Mouse (Mus musculus) activated CD4-positive, CD25-positive, alpha-beta regulatory T cell, adult 4 months (primary cell): ENCODE measurements around the gene Tnfsf18. TPM values are rescaled to one million over a fixed set of nuclear protein-coding genes. Genes with fewer than 3 reads are reported as not detected.

Source experiments
- ATAC-seq: one replicate; pipeline ENCODE4 v1.8.0; 2017
- polyA plus RNA-seq, 2 experiments: library from polyadenylated mRNA; unstranded; fragments of 100-300 nt; shearing (Covaris generic); gene quantifications; one replicate each; pipeline ENCODE4 v1.2.1; 2017

The Tnfsf18 gene
- not detected for polyA plus RNA-seq

- ATAC-seq, result no peak
Measured at GRCm38 (mm10) chr1:161494343-161494742, at the start of gene Tnfsf18. Gene Tnfsf18 (plus strand): TSS chr1:161494655.

GRCm38 (mm10) chr1:161444858-161445257 is 49.6 kb upstream of the Tnfsf18 start:
- ATAC-seq, result no peak

- ATAC-seq, result no peak
Measured at GRCm38 (mm10) chr1:161451683-161452245, 42.7 kb upstream of the Tnfsf18 start.

GRCm38 (mm10) chr1:161452250-161452649 is 42.2 kb upstream of the Tnfsf18 start:
- ATAC-seq, result no peak

- ATAC-seq, result no peak
Measured at GRCm38 (mm10) chr1:161463388-161464085, 30.9 kb upstream of the Tnfsf18 start.

- ATAC-seq, result no peak
Measured at GRCm38 (mm10) chr1:161477221-161477620, 17.2 kb upstream of the Tnfsf18 start.

- peak; percentile 36 for ATAC-seq
Measured at GRCm38 (mm10) chr1:161479854-161480253, 14.6 kb upstream of the Tnfsf18 start.

- no peak for ATAC-seq
Measured at GRCm38 (mm10) chr1:161482211-161482610, 12.2 kb upstream of the Tnfsf18 start.

GRCm38 (mm10) chr1:161487069-161487468 is 7.4 kb upstream of the Tnfsf18 start:
- ATAC-seq, result no peak

- ATAC-seq, result no peak
Measured at GRCm38 (mm10) chr1:161491766-161492165, 2.7 kb upstream of the Tnfsf18 start.

- ATAC-seq, result no peak
Measured at GRCm38 (mm10) chr1:161496866-161497645, 2.6 kb downstream of the Tnfsf18 start.

- no peak for ATAC-seq
Measured at GRCm38 (mm10) chr1:161500114-161500810, 5.8 kb downstream of the Tnfsf18 start.

GRCm38 (mm10) chr1:161500811-161501146 is 6.3 kb downstream of the Tnfsf18 start:
- no peak for ATAC-seq

GRCm38 (mm10) chr1:161506317-161506716 is 11.9 kb downstream of the Tnfsf18 start:
- ATAC-seq, result no peak

GRCm38 (mm10) chr1:161507623-161508047 is 13.2 kb downstream of the Tnfsf18 start:
- no peak for ATAC-seq

GRCm38 (mm10) chr1:161517355-161517754 is 22.9 kb downstream of the Tnfsf18 start:
- no peak for ATAC-seq

GRCm38 (mm10) chr1:161520223-161520622 is 25.8 kb downstream of the Tnfsf18 start:
- no peak for ATAC-seq

- no peak for ATAC-seq
Measured at GRCm38 (mm10) chr1:161528173-161528572, 33.7 kb downstream of the Tnfsf18 start.

- no peak for ATAC-seq
Measured at GRCm38 (mm10) chr1:161550596-161551095, 56.2 kb downstream of the Tnfsf18 start.

- no peak for ATAC-seq
Measured at GRCm38 (mm10) chr1:161552098-161552497, 57.6 kb downstream of the Tnfsf18 start.
